Mouse (Mus musculus) limb, embryonic 13.5 days (tissue): ENCODE results near the gene Rcbtb2. TPM values are rescaled to one million over a fixed set of nuclear protein-coding genes. Genes with fewer than 3 reads are reported as not detected.
"Not testable (repeated sequence)": the region's sequence is repeated elsewhere in the genome, so short reads cannot be mapped to it uniquely, and the experiment has no call there.

Experiments used
- ATAC-seq: fragments of 200-750 bp; cut with Nextera tagmentation; 2 replicates; pipeline ENCODE4 v1.8.0; 2017; ENCODE audit warnings: low read depth, moderate number of reproducible peaks, moderate TSS enrichment; ENCODE audit not compliant: low FRiP score
- H3K27ac ChIP-seq: fragments of 300-500 bp; sonication (generic); 2 replicates; pipeline ENCODE4 v1.5.1; 2015; ENCODE audit warnings: inconsistent platforms, mild to moderate bottlenecking, moderate library complexity
- H3K27me3 ChIP-seq: fragments of 300-500 bp; sonication (generic); 2 replicates; pipeline ENCODE4 v1.6.1; 2015; ENCODE audit warnings: mild to moderate bottlenecking, inconsistent platforms
- H3K36me3 ChIP-seq: fragments of 300-500 bp; sonication (generic); 2 replicates; pipeline ENCODE4 v1.6.1; 2015; ENCODE audit warnings: inconsistent platforms, mild to moderate bottlenecking, moderate library complexity
- H3K4me1 ChIP-seq: fragments of 300-500 bp; sonication (generic); 2 replicates; pipeline ENCODE4 v1.6.1; 2015; ENCODE audit warnings: inconsistent platforms
- H3K4me2 ChIP-seq: fragments of 300-500 bp; sonication (generic); replicated peaks from 2 replicates; pipeline ENCODE4 v1.6.1; 2015; ENCODE audit warnings: inconsistent platforms, mild to moderate bottlenecking, moderate library complexity
- H3K4me3 ChIP-seq: fragments of 300-500 bp; sonication (generic); 2 replicates; pipeline ENCODE4 v1.5.1; 2015; ENCODE audit warnings: moderate library complexity, mild to moderate bottlenecking, inconsistent platforms
- H3K9ac ChIP-seq: fragments of 300-500 bp; sonication (generic); 2 replicates; pipeline ENCODE4 v1.6.1; 2015; ENCODE audit warnings: mild to moderate bottlenecking, inconsistent platforms
- H3K9me3 ChIP-seq: fragments of 300-500 bp; sonication (generic); 2 replicates; pipeline ENCODE4 v1.6.1; 2016; ENCODE audit warnings: inconsistent platforms
- WGBS: fragments of 180-500 bp; shearing (Covaris S2); methylation state at CpG from one replicate; pipeline ENCODE4 v1.1.7; 2015; 5-methylcytosine and 5-hydroxymethylcytosine counted together
- polyA plus RNA-seq: library from polyadenylated mRNA; unstranded; fragments of >200 nt; fragmentation: Nextera tagmentation; extraction: Ambion mirVana; gene quantifications from 2 replicates; pipeline ENCODE4 v1.2.1, GENCODE M21; 2015

The Rcbtb2 gene
- 146 and 151 TPM in 2 replicates for polyA plus RNA-seq

GRCm38 (mm10) chr14:73122923-73123278 lies at the start of gene Rcbtb2:
Gene Rcbtb2, plus strand, starts transcription at chr14:73123037.
- H3K4me3 ChIP-seq = no peak within 1 kb of the TSS
- H3K9me3 ChIP-seq = no peaks in the 10 kb centered on the region
- H3K4me1 ChIP-seq = peaks cover 18% of the 10 kb centered on the region
- H3K27me3 ChIP-seq = no peaks in the 10 kb centered on the region
- 60% methylated on average over 4 of the region's 4 CpGs for WGBS
- H3K9ac ChIP-seq = no peak within 1 kb of the TSS
- H3K4me2 ChIP-seq = no peak within 1 kb of the TSS
- no peaks in the 10 kb centered on the region for H3K36me3 ChIP-seq
- no peak within 1 kb of the TSS for H3K27ac ChIP-seq
- no peak for ATAC-seq

GRCm38 (mm10) chr14:73083563-73083962 lies 39.3 kb upstream of the Rcbtb2 start:
- Histone ChIP-seq H3K4me1 (no peaks in the 10 kb centered on the region), H3K36me3 (no peaks in the 10 kb centered on the region), H3K9me3 (no peaks in the 10 kb centered on the region), H3K4me2 (no peak overlapping the region), H3K27me3 (no peaks in the 10 kb centered on the region), H3K9ac (no peak overlapping the region), H3K4me3 (no peak overlapping the region), H3K27ac (no peak overlapping the region)
- no peak for ATAC-seq
- WGBS = 84% methylated on average over 2 of the region's 2 CpGs

DNA sequence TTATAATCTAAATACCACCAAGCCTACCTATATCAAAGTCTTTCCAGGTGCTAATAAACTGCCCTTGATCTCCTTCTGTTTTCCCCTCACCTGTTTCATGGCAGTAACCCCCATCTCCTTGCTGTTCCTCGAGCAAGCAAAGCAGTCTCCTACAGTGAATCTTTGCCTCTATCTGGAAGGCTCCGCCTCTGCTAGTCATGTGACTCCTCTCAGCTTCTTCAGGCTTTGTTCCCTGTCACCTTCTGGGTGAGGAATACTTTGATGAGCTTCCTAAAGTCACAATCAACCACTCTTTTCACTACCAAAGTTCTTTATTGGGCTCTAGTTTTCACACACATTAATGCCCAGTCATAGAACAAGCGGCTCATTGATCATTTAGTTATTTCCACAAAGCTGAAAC lies 36.4 kb upstream of the Rcbtb2 start:
- no peak overlapping the region for H3K27ac ChIP-seq
- no peaks in the 10 kb centered on the region for H3K36me3 ChIP-seq
- H3K9ac ChIP-seq = no peak overlapping the region
- H3K9me3 ChIP-seq = no peaks in the 10 kb centered on the region
- no peaks in the 10 kb centered on the region for H3K4me1 ChIP-seq
- no peak overlapping the region for H3K4me2 ChIP-seq
- 62% methylated on average over 3 of the region's 3 CpGs for WGBS
- no peaks in the 10 kb centered on the region for H3K27me3 ChIP-seq
- ATAC-seq = no peak
- no peak overlapping the region for H3K4me3 ChIP-seq

GRCm38 (mm10) chr14:73087247-73087646 lies 35.6 kb upstream of the Rcbtb2 start:
- WGBS = 85% methylated on average over 5 of the region's 5 CpGs
- H3K4me2 ChIP-seq = no peak overlapping the region
- H3K4me3 ChIP-seq = no peak overlapping the region
- no peak overlapping the region for H3K9ac ChIP-seq
- H3K4me1 ChIP-seq = no peaks in the 10 kb centered on the region
- H3K36me3 ChIP-seq = no peaks in the 10 kb centered on the region
- H3K27me3 ChIP-seq = no peaks in the 10 kb centered on the region
- H3K9me3 ChIP-seq = no peaks in the 10 kb centered on the region
- ATAC-seq = no peak
- no peak overlapping the region for H3K27ac ChIP-seq

GRCm38 (mm10) chr14:73087746-73088145 lies 35.1 kb upstream of the Rcbtb2 start:
- no peak overlapping the region for H3K4me3 ChIP-seq
- no peaks in the 10 kb centered on the region for H3K4me1 ChIP-seq
- no peaks in the 10 kb centered on the region for H3K36me3 ChIP-seq
- 83% methylated on average over 5 of the region's 5 CpGs for WGBS
- no peaks in the 10 kb centered on the region for H3K9me3 ChIP-seq
- no peak overlapping the region for H3K4me2 ChIP-seq
- ATAC-seq = no peak
- H3K27me3 ChIP-seq = no peaks in the 10 kb centered on the region
- H3K27ac ChIP-seq = no peak overlapping the region
- H3K9ac ChIP-seq = no peak overlapping the region

GRCm38 (mm10) chr14:73088224-73088623 lies 34.6 kb upstream of the Rcbtb2 start:
- Histone ChIP-seq H3K9me3 (no peaks in the 10 kb centered on the region), H3K27ac (no peak overlapping the region)
- WGBS = 86% methylated on average over 1 of the region's 1 CpGs

GRCm38 (mm10) chr14:73092871-73093270 lies 30.0 kb upstream of the Rcbtb2 start:
- H3K36me3 ChIP-seq = no peaks in the 10 kb centered on the region
- H3K27me3 ChIP-seq = no peaks in the 10 kb centered on the region
- H3K9me3 ChIP-seq = no peaks in the 10 kb centered on the region
- no peak overlapping the region for H3K4me3 ChIP-seq
- no peak overlapping the region for H3K4me2 ChIP-seq
- 92% methylated on average over 3 of the region's 3 CpGs for WGBS
- ATAC-seq = no peak
- no peak overlapping the region for H3K9ac ChIP-seq
- no peaks in the 10 kb centered on the region for H3K4me1 ChIP-seq
- H3K27ac ChIP-seq = no peak overlapping the region

More at GRCm38 (mm10) chr14:73088224-73088623, 34.6 kb upstream of the Rcbtb2 start:
- no peak for ATAC-seq
- Histone ChIP-seq H3K4me1 (no peaks in the 10 kb centered on the region), H3K9ac (no peak overlapping the region), H3K27me3 (no peaks in the 10 kb centered on the region), H3K4me2 (no peak overlapping the region), H3K36me3 (no peaks in the 10 kb centered on the region), H3K4me3 (no peak overlapping the region)

- Histone ChIP-seq H3K4me2 (no peak overlapping the region), H3K9me3 (no peaks in the 10 kb centered on the region), H3K27me3 (peaks cover 7% of the 10 kb centered on the region), H3K4me1 (no peaks in the 10 kb centered on the region), H3K27ac (no peak overlapping the region), H3K4me3 (no peak overlapping the region), H3K36me3 (no peaks in the 10 kb centered on the region), H3K9ac (no peak overlapping the region)
- ATAC-seq = peak; percentile 48; the same call in 1 of the 2 replicates
- 33% methylated on average over 13 of the region's 13 CpGs for WGBS
Measured at GRCm38 (mm10) chr14:73094802-73095550, 27.9 kb upstream of the Rcbtb2 start.

DNA sequence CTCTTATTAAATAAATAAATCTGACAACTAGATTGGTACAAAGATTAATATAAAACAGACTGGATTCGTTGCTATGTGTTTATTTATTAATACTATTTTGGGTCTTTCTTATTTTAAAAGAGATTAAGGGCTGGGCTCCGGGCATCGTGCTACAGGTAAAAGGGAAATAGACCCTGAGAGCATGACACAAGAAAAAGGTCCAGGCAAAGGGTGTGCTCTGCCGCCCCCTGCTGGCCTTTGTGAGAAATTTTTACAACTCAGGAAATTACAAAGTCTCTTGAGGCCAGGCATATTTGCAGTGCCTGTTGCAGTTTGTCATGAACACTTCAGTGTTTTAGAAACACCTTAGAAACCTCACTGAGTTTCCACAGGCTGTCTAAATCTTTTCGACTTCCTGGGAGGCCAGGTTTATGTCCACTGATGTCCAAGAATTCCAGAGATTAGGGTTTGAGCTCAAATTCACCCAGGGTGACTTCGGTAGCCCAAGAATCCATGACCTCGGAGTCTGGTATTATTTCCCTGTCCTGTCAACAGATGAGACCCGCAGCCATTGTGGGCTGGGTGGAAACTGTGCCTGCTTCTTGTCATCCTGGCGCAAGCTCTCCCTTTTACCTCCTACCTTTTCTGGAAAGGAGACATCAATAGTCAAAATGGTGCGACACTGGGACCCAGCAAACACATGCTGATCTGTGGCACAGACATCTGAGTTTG lies 24.0 kb upstream of the Rcbtb2 start:
- Histone ChIP-seq H3K4me2 (no peak overlapping the region), H3K4me3 (no peak overlapping the region), H3K9ac (no peak overlapping the region), H3K36me3 (no peaks in the 10 kb centered on the region), H3K27me3 (peaks cover 36% of the 10 kb centered on the region), H3K27ac (no peak overlapping the region), H3K4me1 (0 out of 2 replicates have a peak, but pooled peaks cover 4% of the 10 kb centered on the region), H3K9me3 (no peaks in the 10 kb centered on the region)
- WGBS = 36% methylated on average over 10 of the region's 10 CpGs
- ATAC-seq = peak; percentile 57; the same call in 1 of the 2 replicates

DNA sequence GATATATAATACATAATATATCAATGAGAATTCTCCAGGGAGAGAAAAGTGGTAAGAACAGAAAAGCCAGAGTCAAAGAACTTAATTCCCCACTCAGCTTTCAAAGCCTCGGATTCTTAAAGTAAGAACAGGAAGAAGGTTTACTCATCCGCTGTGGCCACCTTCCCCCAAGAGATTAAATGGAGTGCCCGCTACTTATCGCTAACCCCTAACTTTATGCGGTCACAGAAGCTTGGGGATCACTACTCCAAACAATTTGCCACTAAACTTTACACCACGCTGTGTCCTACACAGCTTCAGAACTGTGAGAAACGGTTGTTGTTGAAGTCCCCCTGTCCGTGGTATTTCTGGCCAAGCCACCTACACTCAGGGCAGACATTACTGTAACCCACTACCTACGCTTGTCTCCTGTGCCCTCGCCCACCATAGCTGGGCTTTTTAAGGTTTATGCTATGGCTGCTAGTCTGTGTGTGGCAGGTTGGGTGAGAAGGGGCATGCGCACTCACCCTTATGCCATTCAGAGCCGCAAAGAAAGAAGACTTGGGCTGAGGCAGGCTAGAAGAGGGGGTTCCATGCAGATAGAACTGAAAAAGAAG lies 20.5 kb upstream of the Rcbtb2 start:
- H3K9ac ChIP-seq = no peak overlapping the region
- H3K4me1 ChIP-seq = peaks cover 14% of the 10 kb centered on the region
- no peak overlapping the region for H3K4me2 ChIP-seq
- H3K4me3 ChIP-seq = no peak overlapping the region
- no peak overlapping the region for H3K27ac ChIP-seq
- H3K36me3 ChIP-seq = no peaks in the 10 kb centered on the region
- WGBS = 42% methylated on average over 12 of the region's 12 CpGs
- H3K27me3 ChIP-seq = peaks cover 55% of the 10 kb centered on the region
- ATAC-seq = no peak
- no peaks in the 10 kb centered on the region for H3K9me3 ChIP-seq

DNA sequence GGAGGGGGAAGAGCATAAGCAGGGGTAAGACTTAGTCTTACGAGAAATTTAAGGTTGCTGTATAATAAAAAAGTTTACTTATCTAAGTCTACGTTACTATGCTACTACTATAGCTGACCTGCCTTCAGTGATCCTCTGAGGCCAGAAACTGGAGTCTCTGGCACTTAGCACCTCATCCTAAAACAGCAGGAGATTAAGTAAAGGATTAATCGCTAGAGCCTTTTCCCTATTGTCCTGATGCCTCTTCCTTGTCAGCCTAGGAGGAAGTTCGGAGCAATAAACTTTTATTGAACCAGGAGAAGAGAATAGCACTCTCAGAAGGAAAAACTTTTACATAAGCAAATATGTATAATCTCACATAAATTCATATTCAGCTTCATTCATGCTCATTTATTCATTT lies 19.9 kb upstream of the Rcbtb2 start:
- not testable (repeated sequence) for H3K27ac ChIP-seq, H3K4me3 ChIP-seq, ATAC-seq, H3K9ac ChIP-seq, H3K36me3 ChIP-seq, H3K9me3 ChIP-seq, H3K4me2 ChIP-seq
- 6% methylated on average over 4 of the region's 4 CpGs for WGBS
- H3K4me1 ChIP-seq = peaks cover 15% of the 10 kb centered on the region
- peaks cover 55% of the 10 kb centered on the region for H3K27me3 ChIP-seq

- no peak overlapping the region for H3K27ac ChIP-seq
- H3K36me3 ChIP-seq = no peaks in the 10 kb centered on the region
- peaks cover 48% of the 10 kb centered on the region for H3K27me3 ChIP-seq
- H3K4me3 ChIP-seq = no peak overlapping the region
- peaks cover 15% of the 10 kb centered on the region for H3K4me1 ChIP-seq
- H3K9me3 ChIP-seq = no peaks in the 10 kb centered on the region
- ATAC-seq = no peak
- H3K4me2 ChIP-seq = no peak overlapping the region
- no peak overlapping the region for H3K9ac ChIP-seq
- 47% methylated on average over 6 of the region's 6 CpGs for WGBS
Measured at GRCm38 (mm10) chr14:73104913-73105312, 17.9 kb upstream of the Rcbtb2 start.
